Mouse (Mus musculus) urinary bladder, postnatal 10 days (tissue): ENCODE measurements at regions not wholly inside any gene's neighbourhood (a gene's known extent, or its start where the extent isn't known, plus 50 kb on each side); places are given as distances from the start of the nearest gene placed in this dataset.

Source experiments
- DNase-seq: peaks from one replicate; pipeline ENCODE4 v3.0.0; 2022; ENCODE audit warnings: low spot score

GRCm38 (mm10) chr13:71245326-71245725, 403.7 kb upstream of the Adamts16 start:
- DNase-seq, result no peak

- no peak for DNase-seq
Measured at GRCm38 (mm10) chr13:71239782-71240181, 398.2 kb upstream of the Adamts16 start.

- no peak for DNase-seq
Measured at GRCm38 (mm10) chr13:71235338-71235737, 393.7 kb upstream of the Adamts16 start.

- no peak for DNase-seq
Measured at GRCm38 (mm10) chr13:71231182-71231581, 389.6 kb upstream of the Adamts16 start.

GRCm38 (mm10) chr13:71214776-71215175, 373.2 kb upstream of the Adamts16 start:
- DNase-seq, result no peak

- no peak for DNase-seq
Measured at GRCm38 (mm10) chr13:71211363-71211762, 369.8 kb upstream of the Adamts16 start.

GRCm38 (mm10) chr13:71210658-71211251, 369.1 kb upstream of the Adamts16 start:
- DNase-seq, result no peak

- no peak for DNase-seq
Measured at GRCm38 (mm10) chr13:71205708-71206107, 364.1 kb upstream of the Adamts16 start.

GRCm38 (mm10) chr13:71200656-71201055, 359.0 kb upstream of the Adamts16 start:
- DNase-seq, result no peak

- DNase-seq, result no peak
Measured at GRCm38 (mm10) chr13:71195675-71196074, 354.1 kb upstream of the Adamts16 start.

GRCm38 (mm10) chr13:71184500-71184899, 342.9 kb upstream of the Adamts16 start:
- no peak for DNase-seq

- no peak for DNase-seq
Measured at GRCm38 (mm10) chr13:71179083-71179482, 337.5 kb upstream of the Adamts16 start.

- no peak for DNase-seq
Measured at GRCm38 (mm10) chr13:71174335-71174734, 332.7 kb upstream of the Adamts16 start.

- no peak for DNase-seq
Measured at GRCm38 (mm10) chr13:71166226-71166625, 324.6 kb upstream of the Adamts16 start.

- DNase-seq, result no peak
Measured at GRCm38 (mm10) chr13:71165096-71165920, 323.7 kb upstream of the Adamts16 start.

- DNase-seq, result no peak
Measured at GRCm38 (mm10) chr13:71164012-71164411, 322.4 kb upstream of the Adamts16 start.

- no peak for DNase-seq
Measured at GRCm38 (mm10) chr13:71162952-71163351, 321.3 kb upstream of the Adamts16 start.

GRCm38 (mm10) chr13:71158300-71158860, 316.8 kb upstream of the Adamts16 start:
- DNase-seq, result no peak

GRCm38 (mm10) chr13:71157656-71158299, 316.2 kb upstream of the Adamts16 start:
- DNase-seq, result no peak

- DNase-seq, result no peak
Measured at GRCm38 (mm10) chr13:71150092-71150491, 308.5 kb upstream of the Adamts16 start.

GRCm38 (mm10) chr13:71149303-71149696, 307.7 kb upstream of the Adamts16 start:
- no peak for DNase-seq

- DNase-seq, result no peak
Measured at GRCm38 (mm10) chr13:71148491-71149302, 307.1 kb upstream of the Adamts16 start.
